Mouse (Mus musculus) left cerebral cortex, postnatal 14 days (tissue): ENCODE measurements around the gene Tbp. TPM values are rescaled to one million over a fixed set of nuclear protein-coding genes. Genes with fewer than 3 reads are reported as not detected.
"Not testable (repeated sequence)": the region's sequence is repeated elsewhere in the genome, so short reads cannot be mapped to it uniquely, and the experiment has no call there.

Experiments
- DNase-seq, 2 experiments: peaks; one replicate each; pipeline ENCODE4 v3.0.0; 2021 to 2022; ENCODE audit warnings: low spot score in 2 of 2, mixed read lengths in 1 of 2
- intact Hi-C: fragments of 180-260 bp; cut with DNase I; formaldehyde crosslinking; loops from one replicate; pipeline ENCODE4 v1.15.1; 2025
- total RNA-seq, 2 experiments: library from RNA; stranded (reverse); gene quantifications; 2 replicates each; pipeline ENCODE4 v1.2.3; 2021

Gene Tbp
- total RNA-seq, 2 experiments from 2014 or later: 25.3 to 31.0 TPM

DNA sequence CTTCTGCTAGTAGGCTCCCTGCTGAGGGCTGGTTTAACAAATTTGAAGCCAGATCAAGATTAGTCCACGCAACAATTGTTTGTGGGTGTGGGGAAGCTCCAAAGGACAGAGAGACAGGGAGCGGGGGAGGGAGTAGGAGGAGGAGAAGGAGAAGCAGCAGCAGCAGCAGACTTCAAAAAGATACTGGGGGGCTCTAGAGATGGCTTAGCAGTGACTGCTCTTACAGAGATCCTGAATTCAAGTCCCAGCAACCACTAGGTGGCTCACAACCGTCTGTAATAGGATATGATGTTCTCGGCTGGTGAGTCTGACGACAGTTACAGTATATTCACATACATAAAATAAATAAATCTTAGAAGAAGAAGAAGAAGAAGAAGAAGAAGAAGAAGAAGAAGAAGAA, 30.5 kb downstream of the Tbp start:
- peak; percentile 62 to 72 for DNase-seq

DNA sequence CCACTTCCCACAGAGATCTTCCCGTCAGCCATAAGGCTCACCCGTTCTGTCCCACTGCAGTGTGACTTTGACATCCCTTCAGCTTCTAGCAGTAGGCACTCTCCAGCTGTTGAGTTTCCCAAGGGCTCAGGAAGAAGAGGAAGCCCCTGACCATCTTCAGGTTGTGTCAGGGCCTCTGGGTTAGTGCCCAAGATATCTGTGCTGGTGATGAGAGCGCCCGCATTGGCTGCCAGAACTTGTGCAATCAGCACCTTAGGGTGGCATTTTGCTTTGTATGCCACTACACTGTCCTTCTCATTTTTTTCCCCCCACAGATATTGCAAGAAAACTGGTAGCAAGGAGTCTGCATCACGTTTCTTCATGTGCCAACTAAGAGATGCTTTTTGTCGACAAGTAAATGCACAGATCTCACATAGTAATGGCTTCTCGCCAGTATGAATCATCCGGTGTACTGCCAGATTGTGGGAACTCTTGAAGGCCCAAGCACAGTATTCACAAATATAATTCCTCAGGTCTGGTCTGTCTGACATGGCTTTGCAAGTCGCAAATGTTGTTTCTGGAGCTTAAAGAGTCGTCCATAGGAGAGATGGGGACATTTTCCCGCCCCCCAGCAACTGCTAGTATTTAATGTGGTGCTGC, 35.6 kb downstream of the Tbp start:
- peak; percentile 68 to 82 for DNase-seq
- intact Hi-C loops: no loop called here

More for the DNA sequence above, 30.5 kb downstream of the Tbp start:
- intact Hi-C loops: no loop called here

DNA sequence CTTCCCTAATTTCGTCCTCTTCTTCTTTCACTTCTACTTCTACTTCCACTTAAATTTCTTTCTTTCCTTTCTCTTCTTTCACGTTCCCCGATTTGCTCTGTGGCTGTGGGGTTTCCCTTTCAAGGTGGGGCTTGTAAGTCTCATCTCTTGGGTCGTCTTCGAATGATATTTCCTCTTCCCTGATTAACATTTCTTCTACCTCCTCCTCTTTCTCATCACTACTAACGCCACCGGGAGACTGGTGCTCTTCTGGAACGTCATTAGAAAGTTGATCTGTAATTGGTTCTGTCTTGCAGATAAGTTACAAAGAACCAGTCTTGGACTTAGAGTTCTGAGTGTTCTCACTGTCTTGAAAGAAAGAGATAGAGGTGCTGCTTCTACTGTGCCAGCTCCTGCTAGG, 36.3 kb downstream of the Tbp start:
- intact Hi-C loops: no loop called here
- no peak for DNase-seq

DNA sequence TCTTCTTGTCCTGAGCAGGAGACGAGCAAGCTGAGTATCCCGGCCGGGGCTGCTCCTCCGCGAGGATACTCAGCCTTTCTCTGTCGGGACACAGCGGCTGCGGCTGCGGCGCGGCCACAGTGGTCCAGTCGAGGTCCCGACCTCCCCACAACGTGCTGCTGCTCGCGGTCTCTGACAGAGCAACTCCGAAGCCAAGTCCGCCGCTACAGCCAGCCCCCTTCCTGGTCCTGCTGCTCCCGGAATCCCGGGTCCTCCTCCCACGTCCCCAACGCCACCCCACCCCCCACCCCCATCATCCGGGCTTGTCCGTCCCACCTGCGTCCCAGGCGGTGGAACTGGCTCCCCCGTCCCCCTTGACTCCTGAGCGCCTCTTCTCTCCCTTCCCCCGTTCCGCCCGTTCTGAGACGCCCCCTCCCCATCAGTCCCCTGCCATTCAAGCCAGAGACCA, 36.8 kb downstream of the Tbp start:
- intact Hi-C loops: no loop called here
- no peak for DNase-seq

DNA sequence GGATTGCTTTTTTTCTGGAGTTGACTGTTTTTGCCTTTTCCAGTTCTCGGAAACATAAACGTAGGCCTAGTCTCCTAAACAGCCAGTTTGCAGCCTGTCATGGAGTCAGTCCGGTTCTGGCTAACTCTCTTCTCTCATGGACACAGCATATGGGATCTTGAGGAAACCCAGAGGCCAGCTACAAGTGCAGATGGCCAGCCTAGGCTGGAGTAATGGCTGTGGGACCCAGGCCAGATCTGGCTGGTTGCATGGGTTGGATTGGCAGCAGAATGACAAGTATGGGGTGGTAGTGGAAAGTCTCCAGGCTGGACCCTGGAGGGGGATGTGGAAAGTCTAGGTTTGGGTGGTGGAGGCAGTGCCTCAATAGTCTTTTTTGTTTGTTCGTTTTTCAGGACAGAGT, 40.6 kb downstream of the Tbp start:
- DNase-seq: no peak
- intact Hi-C loops: no loop called here

DNA sequence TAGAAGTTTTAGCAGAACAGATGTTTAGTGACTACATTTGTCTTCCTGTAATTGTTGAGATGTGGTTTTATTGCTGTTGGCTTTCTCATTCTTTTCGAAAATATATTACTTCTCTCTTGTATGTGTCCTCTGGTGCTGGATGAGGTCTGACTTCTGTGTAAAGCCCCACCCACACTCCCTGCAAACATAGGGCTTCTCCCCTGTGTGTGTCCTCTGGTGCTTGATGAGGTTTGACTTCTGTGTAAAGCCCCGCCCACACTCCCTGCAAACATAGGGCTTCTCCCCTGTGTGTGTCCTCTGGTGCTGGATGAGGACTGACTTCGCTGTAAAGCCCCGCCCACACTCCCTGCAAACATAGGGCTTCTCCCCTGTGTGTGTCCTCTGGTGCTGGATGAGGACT, 44.2 kb downstream of the Tbp start:
- intact Hi-C loops: not testable (repeated sequence)

DNA sequence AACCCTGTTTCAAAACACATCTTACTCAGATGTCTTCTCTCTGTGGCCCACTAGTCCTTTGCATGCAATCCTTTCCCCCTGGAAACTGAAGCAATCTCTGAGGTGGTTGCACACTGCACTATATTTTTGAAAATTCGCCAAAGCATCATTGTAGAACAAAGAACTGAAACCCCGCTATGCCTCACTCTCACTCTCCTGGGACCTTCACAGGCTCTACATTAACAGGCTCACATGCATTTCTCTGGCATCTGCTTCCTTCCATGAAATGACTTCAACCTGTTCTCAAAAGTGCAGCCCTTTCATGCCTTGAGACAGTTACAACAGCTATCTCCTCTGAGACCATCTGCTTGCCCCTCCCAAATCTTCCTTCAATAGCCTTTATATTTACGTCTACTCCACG, 46.8 kb downstream of the Tbp start:
- intact Hi-C loops: no loop called here
- no peak for DNase-seq

More for the DNA sequence above, 44.2 kb downstream of the Tbp start:
- not testable (repeated sequence) for DNase-seq

DNA sequence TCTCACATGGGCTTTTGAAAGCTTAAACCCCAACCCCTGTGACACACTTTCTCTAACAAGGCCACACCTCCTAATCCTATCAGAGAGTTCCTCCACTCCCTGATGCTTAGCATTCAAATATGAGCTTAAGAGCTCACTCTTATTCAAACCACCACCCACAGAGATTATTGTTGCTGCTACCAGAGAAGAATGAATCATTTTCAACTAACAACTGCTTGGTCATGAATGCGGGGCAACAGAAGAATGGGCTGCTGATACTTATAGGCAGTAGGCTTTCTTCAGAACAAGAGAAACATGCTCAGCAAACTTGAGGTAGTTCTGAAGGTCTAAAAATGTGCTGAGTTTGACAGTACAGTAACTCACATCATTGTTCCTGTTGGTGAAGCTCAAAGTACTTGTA, 50.0 kb downstream of the Tbp start:
- intact Hi-C loops: no loop called here
- DNase-seq: no peak

DNA sequence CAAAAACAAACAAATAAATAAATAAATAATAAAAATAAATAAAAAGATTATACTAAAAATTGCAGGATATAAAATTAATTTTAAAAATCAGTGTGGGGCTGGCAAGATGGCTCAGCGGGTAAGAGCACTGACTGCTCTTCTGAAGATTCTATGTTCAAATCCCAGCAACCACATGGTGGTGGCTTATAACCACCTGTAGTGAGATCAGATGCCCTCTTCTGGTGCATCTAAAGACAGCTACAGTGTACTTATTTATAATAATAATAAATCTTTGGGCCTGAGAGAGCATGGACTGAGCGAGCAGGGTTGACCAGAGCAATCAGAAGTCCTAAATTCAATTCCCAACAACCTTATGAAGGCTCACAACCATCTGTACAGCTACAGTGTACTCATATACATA, 60.3 kb downstream of the Tbp start:
- intact Hi-C loops: no loop called here
- no peak for DNase-seq

DNA sequence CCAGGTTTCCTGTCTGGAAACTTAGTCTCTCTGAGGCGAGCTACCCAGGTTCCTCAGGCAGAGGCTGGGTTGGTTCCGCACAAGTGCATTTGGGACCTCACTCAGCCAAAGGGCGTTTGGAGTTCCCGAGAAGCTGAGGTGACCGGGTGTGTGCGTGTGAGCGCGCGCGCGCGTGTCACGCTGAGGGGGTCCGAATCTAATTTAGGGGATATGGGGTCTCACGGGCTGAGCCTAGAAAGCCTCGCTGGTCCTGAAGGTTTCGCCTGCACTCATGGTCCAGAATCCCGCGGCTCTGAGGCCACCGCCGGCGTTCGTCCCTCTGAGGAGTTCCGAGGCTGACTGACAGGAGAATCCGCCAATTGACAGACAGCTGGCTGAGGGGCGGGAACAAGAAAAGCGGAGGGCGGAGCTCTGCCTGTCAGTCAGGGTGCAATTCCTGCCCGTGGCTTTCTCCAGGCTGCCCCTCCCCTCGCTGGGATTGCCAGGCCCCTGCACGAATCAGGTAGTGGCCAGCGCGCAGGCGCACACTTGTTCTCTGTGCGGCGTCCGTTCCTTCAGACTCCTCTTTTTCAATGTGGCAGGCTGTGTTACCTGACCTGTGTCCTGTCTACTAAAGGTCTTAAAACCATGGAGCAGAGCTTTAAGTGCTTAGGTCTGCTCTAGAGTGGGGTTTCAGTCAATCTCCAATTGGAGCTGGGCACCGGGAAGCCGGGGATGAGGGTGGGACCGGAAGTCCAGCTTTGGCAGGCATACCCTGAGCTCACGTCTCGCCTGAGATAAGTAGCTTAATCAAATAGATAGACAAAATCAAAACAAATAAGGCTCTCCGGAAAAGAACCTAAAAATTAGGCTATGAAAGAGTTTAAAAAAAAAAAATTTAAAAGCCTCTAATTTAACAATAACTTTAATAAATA, 64.6 kb downstream of the Tbp start, which contains the start of gene Prdm9:
TSS of gene Prdm9 (minus strand) at position 341 of the 914 bp plus-strand sequence.
- intact Hi-C loops: no loop called here
- peak; percentile 99 to 100 for DNase-seq

DNA sequence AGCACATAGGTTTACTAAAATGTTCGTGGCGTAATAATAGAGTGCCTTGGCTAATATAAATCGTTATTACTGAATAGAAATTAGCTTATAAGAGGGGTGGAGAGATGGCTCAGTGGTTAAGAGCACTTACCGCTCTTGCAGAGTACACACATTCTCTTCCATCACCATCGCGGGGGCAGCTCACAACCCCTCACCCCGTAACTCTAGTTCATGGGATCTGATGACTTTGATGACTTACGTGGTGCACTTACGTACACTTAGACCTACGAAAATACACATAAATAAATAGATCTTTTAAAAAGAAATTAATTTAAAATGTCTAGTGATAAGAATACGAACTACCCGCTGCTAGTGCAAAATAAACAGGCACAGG, 65.2 kb downstream of the Tbp start:
- DNase-seq: peak in 1 of 2 experiments; percentile 15
- intact Hi-C loops: no loop called here

DNA sequence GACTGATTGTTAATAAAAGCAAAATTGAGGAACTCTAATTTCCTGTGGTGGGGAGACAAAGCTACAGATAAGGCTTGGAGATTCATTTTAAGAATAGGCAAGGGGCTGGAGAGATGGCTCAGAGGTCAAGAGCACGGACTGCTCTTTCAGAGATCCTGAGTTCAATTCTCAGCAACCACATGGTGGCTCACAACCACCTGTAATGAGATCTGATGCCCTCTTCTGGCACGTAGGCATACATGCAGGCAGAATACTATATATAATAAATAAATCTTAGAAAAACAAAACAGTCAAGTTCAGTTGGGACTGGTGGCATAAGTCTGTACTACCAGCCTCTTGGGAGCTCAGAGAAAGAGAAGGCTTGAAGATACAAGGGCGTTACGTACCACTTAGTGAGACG, 67.2 kb downstream of the Tbp start:
- no peak for DNase-seq
- intact Hi-C loops: no loop called here

DNA sequence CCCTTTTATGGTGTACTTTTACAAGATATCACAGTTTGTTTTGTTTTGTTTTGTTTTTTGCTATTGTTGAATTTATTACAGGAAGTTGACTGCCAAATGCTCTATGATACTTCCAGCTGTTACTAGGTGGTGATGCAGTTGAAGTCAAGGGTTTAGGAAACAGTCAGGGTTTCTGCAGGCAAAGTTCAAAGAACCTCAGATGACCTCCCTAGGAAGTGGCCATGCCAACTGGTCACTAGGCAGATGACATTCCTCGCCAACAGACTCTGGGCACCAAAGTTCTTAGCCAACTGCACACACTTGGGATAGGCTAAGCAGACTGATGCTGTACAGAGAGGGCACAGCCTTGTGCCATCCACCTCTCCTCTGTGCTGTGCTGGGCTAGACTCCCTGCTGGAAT, 75.4 kb downstream of the Tbp start:
- intact Hi-C loops: no loop called here

DNA sequence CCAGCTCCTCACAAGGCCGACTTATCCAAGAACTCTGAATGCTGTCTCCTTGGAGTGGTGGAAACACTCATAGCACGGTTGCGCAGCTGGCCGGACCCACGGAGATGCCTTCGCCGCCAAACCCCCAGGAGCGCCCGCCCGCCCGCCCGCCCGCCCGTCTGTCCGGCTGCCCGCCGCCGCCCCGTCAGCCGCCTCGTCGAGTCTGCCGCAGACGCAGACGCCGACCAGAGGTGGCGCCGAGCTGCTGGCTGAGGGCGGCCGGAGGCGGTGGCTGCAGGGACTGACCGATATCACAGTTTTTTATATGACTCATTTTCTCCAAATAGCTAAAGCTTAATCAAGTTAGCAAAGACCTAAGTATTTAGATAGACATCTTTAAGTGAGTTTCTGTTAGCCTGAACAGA, 77.6 kb downstream of the Tbp start:
- DNase-seq: peak in 1 of 2 experiments; percentile 8
- intact Hi-C loops: no loop called here

More for the DNA sequence above, 75.4 kb downstream of the Tbp start:
- DNase-seq: no peak

Other genes starting within 250 kb of the Tbp start
- gene Dll1, start 123.0 kb upstream of the Tbp start, total RNA-seq: 1 to 10 TPM; 8.2 to 9.0 TPM
- 10 to 100 TPM; 34.2 to 38.5 TPM for gene Fam120b, start 103.7 kb upstream of the Tbp start, total RNA-seq
- 100 to 1,000 TPM; 124 to 125 TPM for gene Psmb1, start 137 bp upstream of the Tbp start, total RNA-seq
- gene Pdcd2, start 27.4 kb downstream of the Tbp start, total RNA-seq: 10 to 100 TPM; 13.1 to 14.4 TPM
- gene Prdm9, start 64.5 kb downstream of the Tbp start, total RNA-seq: 1 to 10 TPM; 1.5 to 2.8 TPM
- gene Chd1, start 205.1 kb downstream of the Tbp start, total RNA-seq: 10 to 100 TPM; 20.1 to 21.4 TPM